Mouse (Mus musculus) embryonic fibroblast, embryonic 13.5 days (primary cell): ENCODE results near the gene Zfp366.

ENCODE experiments used
- CTCF ChIP-seq: IDR thresholded peaks from 2 replicates; pipeline ENCODE4 v1.5.1; 2011; ENCODE audit warnings: mild to moderate bottlenecking, control low read depth, low read length, moderate library complexity, borderline replicate concordance; ENCODE audit not compliant: insufficient read depth
- POLR2A ChIP-seq: IDR thresholded peaks from 2 replicates; pipeline ENCODE4 v1.6.1; 2011; ENCODE audit warnings: low read depth, mild to moderate bottlenecking, control low read depth, low read length, moderate library complexity

- TF ChIP-seq POLR2A: no peak
- no peak for TF ChIP-seq CTCF
Observed at GRCm38 (mm10) chr13:99294176-99294575, 109.6 kb downstream of the Zfp366 start.
